In genomic region chr1:139421875-139422791, GRCm38 (mm10) we compare ENCODE assay signal across 8 mouse cellular contexts. TPM values are rescaled to one million over a fixed set of nuclear protein-coding genes. Genes with fewer than 3 reads are reported as not detected.
DNase-seq lines count a peak whose midpoint lies in the region; ATAC-seq lines count a peak whose summit lies in the region.

Gene Zbtb41, plus strand, starts transcription at chr1:139422288.

- intact Hi-C loops in gastrocnemius, postnatal 14 days (cut with DNase I; ENCODE audit: low total_unique reads) = loop anchor here (10.0 kb wide), 1 partner anchor 587 kb away; no protein-coding TSS in a partner anchor
- intact Hi-C loops in left cerebral cortex, postnatal 10 days (cut with DNase I) = loop anchor here (10.0 kb wide), 1 partner anchor 577 kb away; the partner anchor contains the start of gene Lhx9

- peak; percentile 90 for DNase-seq in adipocyte (ENCODE audit: low spot score)
- peak; percentile 86 for DNase-seq in embryo, embryonic 10 days (ENCODE audit: low spot score)
- DNase-seq in gastrocnemius, postnatal 14 days = peak; percentile 88
- DNase-seq in left cerebral cortex, postnatal 10 days (ENCODE audit: extremely low spot score in 1 of 2, low spot score in 2 of 2) = peak; percentile 85 to 92
- DNase-seq in right cerebral cortex, postnatal 25 days = peak; percentile 91
- DNase-seq in urinary bladder, postnatal 4 days (ENCODE audit: low spot score in 2 of 2) = peak; percentile 83 to 87

- ATAC-seq in inflammation-experienced regulatory T-cells, adult 6 months = peak; percentile 83
- peak; percentile 86 for ATAC-seq in megakaryocyte-erythroid progenitor cell, adult 5-6 weeks (replicated peaks; ENCODE audit: low FRiP score, low TSS enrichment, poor library complexity, severe bottlenecking)

RNA-seq across cellular contexts. Expression of gene Zbtb41, which starts in this region (rescaled TPM):
- total RNA-seq in gastrocnemius, postnatal 14 days (2021) = 10 to 100 TPM; 12.8 to 13.6 TPM
- polyA plus RNA-seq in inflammation-experienced regulatory T-cells, adult 6 months (2017; shearing (Covaris generic)) = 1 to 10 TPM; 4.3 to 7.2 (median 4.8) TPM
- 10 to 100 TPM; 28.8 to 35.4 TPM for total RNA-seq in left cerebral cortex, postnatal 10 days (2021)
- total RNA-seq in megakaryocyte-erythroid progenitor cell, adult 5-6 weeks (2014; fragmentation: Nextera tagmentation) = 12.6 and 13.3 TPM in 2 replicates
- 14.1 and 30.5 TPM in 2 replicates for total RNA-seq in megakaryocyte-erythroid progenitor cell, adult 5-6 weeks (2017)

Comparison
In these comparisons a context has a peak if more than half of its experiments do, and no peak if none do; other contexts are left out.
1. Peak in every context shown above with its lines: DNase-seq and ATAC-seq.